Mouse (Mus musculus): ENCODE data around the gene Arhgap19.
A peak's percentile ranks its signal among the peaks of the same experiment; 100 is the strongest.

The Arhgap19 gene

GRCm38 (mm10) chr19:41738429-41738805 lies 63.4 kb downstream of the Arhgap19 start:
- TF ChIP-seq POU5F1 (IDR thresholded peaks at IDR 0.05; ENCODE audit: borderline replicate concordance, low read length) (no peak), CTCF (conservative IDR thresholded peaks at IDR 0.05; ENCODE audit: low read length) (no peak), NANOG (IDR thresholded peaks at IDR 0.05; ENCODE audit: borderline replicate concordance, low read length) (no peak)
- Histone ChIP-seq H3K4me1 (replicated peaks; ENCODE audit: low read depth, low read length) (peaks cover 30% of the 10 kb centered on the region), H3K9me3 (ENCODE audit: low read length) (no peaks in the 10 kb centered on the region; the same call in 1 of the 2 replicates), H3K36me3 (ENCODE audit: insufficient read depth, low read length) (no peaks in the 10 kb centered on the region), H3K4me3 (replicated peaks; ENCODE audit: low read length) (peak overlapping the region; percentile 49), H3K27me3 (ENCODE audit: insufficient read depth, low read length) (peaks cover 71% of the 10 kb centered on the region)

GRCm38 (mm10) chr19:41737657-41738428 lies 64.0 kb downstream of the Arhgap19 start:
- no peak for TF ChIP-seq CTCF (conservative IDR thresholded peaks at IDR 0.05; ENCODE audit: low read length)
- no peak for TF ChIP-seq NANOG (IDR thresholded peaks at IDR 0.05; ENCODE audit: borderline replicate concordance, low read length)
- no peak for TF ChIP-seq POU5F1 (IDR thresholded peaks at IDR 0.05; ENCODE audit: borderline replicate concordance, low read length)
- H3K4me3 ChIP-seq (replicated peaks; ENCODE audit: low read length) = peak overlapping the region; percentile 49
- H3K27me3 ChIP-seq (ENCODE audit: insufficient read depth, low read length) = peaks cover 68% of the 10 kb centered on the region
- H3K4me1 ChIP-seq (replicated peaks; ENCODE audit: low read depth, low read length) = peaks cover 28% of the 10 kb centered on the region
- no peaks in the 10 kb centered on the region; the same call in 1 of the 2 replicates for H3K9me3 ChIP-seq (ENCODE audit: low read length)
- H3K36me3 ChIP-seq (ENCODE audit: insufficient read depth, low read length) = no peaks in the 10 kb centered on the region

- TF ChIP-seq CTCF (conservative IDR thresholded peaks at IDR 0.05; ENCODE audit: low read length) = no peak
- TF ChIP-seq POU5F1 (IDR thresholded peaks at IDR 0.05; ENCODE audit: borderline replicate concordance, low read length) = no peak
- TF ChIP-seq NANOG (IDR thresholded peaks at IDR 0.05; ENCODE audit: borderline replicate concordance, low read length) = no peak
- Histone ChIP-seq H3K36me3 (ENCODE audit: insufficient read depth, low read length) (no peaks in the 10 kb centered on the region), H3K4me3 (replicated peaks; ENCODE audit: low read length) (no peak overlapping the region; the same call in 1 of the 2 replicates), H3K4me1 (replicated peaks; ENCODE audit: low read depth, low read length) (peaks cover 23% of the 10 kb centered on the region), H3K27me3 (ENCODE audit: insufficient read depth, low read length) (peaks cover 42% of the 10 kb centered on the region), H3K9me3 (ENCODE audit: low read length) (peaks cover 10% of the 10 kb centered on the region)
Measured at GRCm38 (mm10) chr19:41734685-41735084, 67.2 kb downstream of the Arhgap19 start.

- TF ChIP-seq CTCF (conservative IDR thresholded peaks at IDR 0.05; ENCODE audit: low read length) (no peak), NANOG (IDR thresholded peaks at IDR 0.05; ENCODE audit: borderline replicate concordance, low read length) (no peak), POU5F1 (IDR thresholded peaks at IDR 0.05; ENCODE audit: borderline replicate concordance, low read length) (no peak)
- H3K4me1 ChIP-seq (replicated peaks; ENCODE audit: low read depth, low read length) = peaks cover 19% of the 10 kb centered on the region
- H3K9me3 ChIP-seq (ENCODE audit: low read length) = no peaks in the 10 kb centered on the region; the same call in 1 of the 2 replicates
- no peak overlapping the region for H3K4me3 ChIP-seq (replicated peaks; ENCODE audit: low read length)
- no peaks in the 10 kb centered on the region for H3K36me3 ChIP-seq (ENCODE audit: insufficient read depth, low read length)
- H3K27me3 ChIP-seq (ENCODE audit: insufficient read depth, low read length) = peaks cover 8% of the 10 kb centered on the region; the same call in 1 of the 2 replicates
Measured at GRCm38 (mm10) chr19:41725491-41725890, 76.4 kb downstream of the Arhgap19 start.

GRCm38 (mm10) chr19:41724831-41725470 lies 76.9 kb downstream of the Arhgap19 start:
- Histone ChIP-seq H3K27me3 (ENCODE audit: insufficient read depth, low read length) (peaks cover 8% of the 10 kb centered on the region; the same call in 1 of the 2 replicates), H3K36me3 (ENCODE audit: insufficient read depth, low read length) (no peaks in the 10 kb centered on the region), H3K4me1 (replicated peaks; ENCODE audit: low read depth, low read length) (peaks cover 19% of the 10 kb centered on the region), H3K9me3 (ENCODE audit: low read length) (no peaks in the 10 kb centered on the region), H3K4me3 (replicated peaks; ENCODE audit: low read length) (no peak overlapping the region)
- TF ChIP-seq NANOG (IDR thresholded peaks at IDR 0.05; ENCODE audit: borderline replicate concordance, low read length) (no peak), CTCF (conservative IDR thresholded peaks at IDR 0.05; ENCODE audit: low read length) (no peak), POU5F1 (IDR thresholded peaks at IDR 0.05; ENCODE audit: borderline replicate concordance, low read length) (no peak)

- H3K27me3 ChIP-seq (ENCODE audit: insufficient read depth, low read length) = peaks cover 8% of the 10 kb centered on the region; the same call in 1 of the 2 replicates
- H3K4me1 ChIP-seq (replicated peaks; ENCODE audit: low read depth, low read length) = peaks cover 19% of the 10 kb centered on the region
- TF ChIP-seq NANOG (IDR thresholded peaks at IDR 0.05; ENCODE audit: borderline replicate concordance, low read length) (no peak), POU5F1 (IDR thresholded peaks at IDR 0.05; ENCODE audit: borderline replicate concordance, low read length) (no peak), CTCF (conservative IDR thresholded peaks at IDR 0.05; ENCODE audit: low read length) (no peak)
- no peaks in the 10 kb centered on the region for H3K9me3 ChIP-seq (ENCODE audit: low read length)
- H3K4me3 ChIP-seq (replicated peaks; ENCODE audit: low read length) = no peak overlapping the region
- H3K36me3 ChIP-seq (ENCODE audit: insufficient read depth, low read length) = no peaks in the 10 kb centered on the region
Measured at GRCm38 (mm10) chr19:41723337-41723736, 78.5 kb downstream of the Arhgap19 start.

- TF ChIP-seq POU5F1 (IDR thresholded peaks at IDR 0.05; ENCODE audit: borderline replicate concordance, low read length) (no peak), NANOG (IDR thresholded peaks at IDR 0.05; ENCODE audit: borderline replicate concordance, low read length) (no peak), CTCF (conservative IDR thresholded peaks at IDR 0.05; ENCODE audit: low read length) (no peak)
- Histone ChIP-seq H3K36me3 (ENCODE audit: insufficient read depth, low read length) (no peaks in the 10 kb centered on the region), H3K4me3 (replicated peaks; ENCODE audit: low read length) (no peak overlapping the region), H3K4me1 (replicated peaks; ENCODE audit: low read depth, low read length) (peaks cover 10% of the 10 kb centered on the region), H3K27me3 (ENCODE audit: insufficient read depth, low read length) (peaks cover 3% of the 10 kb centered on the region; the same call in 1 of the 2 replicates), H3K9me3 (ENCODE audit: low read length) (no peaks in the 10 kb centered on the region)
Measured at GRCm38 (mm10) chr19:41719436-41719835, 82.4 kb downstream of the Arhgap19 start.
